Mouse (Mus musculus): Measurements from ENCODE around the gene Gpr4.

DNA sequence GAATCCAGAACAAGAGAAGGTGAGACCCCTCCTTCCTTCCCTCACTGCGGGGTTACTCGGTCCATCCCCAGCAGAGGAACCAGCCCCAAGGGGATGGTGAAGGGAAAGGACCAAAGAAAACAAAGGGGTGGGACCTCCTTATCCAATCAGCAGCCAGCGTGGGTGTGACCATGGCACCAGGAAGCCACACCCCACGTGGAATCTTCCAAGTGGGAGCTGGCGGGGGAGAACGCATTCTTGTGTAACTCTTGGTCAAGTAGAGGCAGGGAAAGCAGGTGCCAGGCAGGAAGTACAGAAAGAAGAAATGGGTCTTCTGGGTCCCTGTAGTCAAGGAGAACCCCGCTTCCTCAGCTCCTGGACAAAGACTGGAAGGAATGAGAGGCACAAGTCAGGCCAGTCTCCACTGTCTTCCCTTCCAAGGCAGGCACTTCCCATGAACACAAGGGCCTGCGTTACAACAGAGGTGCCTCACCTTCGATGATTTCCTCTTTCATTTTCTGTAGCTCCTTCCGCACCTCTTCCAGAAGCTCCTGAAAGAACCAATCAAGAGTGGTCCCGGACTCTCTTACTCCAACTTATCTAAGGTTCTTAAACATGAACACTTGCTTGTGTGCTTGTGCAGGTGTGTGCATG, 45.2 kb downstream of the Gpr4 start:
- no peak for TF ChIP-seq CTCF (IDR thresholded peaks at IDR 0.05; ENCODE audit: control insufficient read depth, insufficient read depth, low read length)
- TF ChIP-seq POLR2A (IDR thresholded peaks at IDR 0.05; ENCODE audit: borderline replicate concordance, control insufficient read depth, low read depth, low read length): no peak

Measured in bone marrow, adult 2 months (tissue).